Mouse (Mus musculus): ENCODE data around the gene Crybb3.

Gene Crybb3
- long read RNA-seq, experiment 1, result 0 reads
- long read RNA-seq, experiment 2, result 0 reads

DNA sequence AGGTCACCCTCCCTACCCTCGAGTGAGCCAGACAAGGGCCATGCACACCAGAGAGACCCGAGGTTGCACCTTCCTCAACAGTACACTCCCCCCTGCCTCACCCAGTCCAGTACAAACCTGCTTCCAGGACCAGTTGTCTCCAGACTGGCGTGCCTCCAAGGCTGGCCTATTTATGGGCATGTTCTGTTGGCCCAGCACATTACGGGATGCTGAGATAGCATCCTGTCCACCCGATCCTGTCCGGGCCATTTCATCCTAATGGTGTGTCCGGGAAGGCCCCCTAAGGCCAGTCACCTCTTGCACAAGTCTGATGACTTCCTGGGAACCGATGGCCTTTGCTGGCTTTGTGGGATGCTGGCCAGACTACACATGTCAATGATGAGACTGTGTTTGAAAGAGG lies at the start of gene Crybb3:
Gene Crybb3 (minus strand): TSS at position 146 of the 400 bp plus-strand sequence.
- intact Hi-C loops (cut with DNase I), result no loop called here

DNA sequence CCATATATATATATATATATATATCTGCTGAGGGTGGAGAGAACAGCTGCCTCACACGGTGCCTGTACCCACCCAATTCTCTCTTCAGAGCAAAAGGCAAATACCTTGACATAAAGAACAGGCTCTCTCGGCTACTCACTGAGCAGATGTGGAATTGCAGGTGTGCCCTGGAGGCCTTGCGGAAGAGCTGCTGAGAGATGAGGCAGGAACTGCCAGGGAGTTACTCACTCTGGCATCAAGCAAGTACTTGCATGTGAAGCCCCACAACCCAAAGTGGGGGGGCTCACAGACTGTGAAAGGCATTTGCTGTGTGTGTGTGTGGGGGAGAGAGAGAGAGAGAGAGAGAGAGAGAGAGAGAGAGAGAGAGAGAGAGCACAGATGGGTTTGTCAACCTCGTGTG lies 47.0 kb upstream of the Crybb3 start:
- intact Hi-C loops (cut with DNase I), result no loop called here

DNA sequence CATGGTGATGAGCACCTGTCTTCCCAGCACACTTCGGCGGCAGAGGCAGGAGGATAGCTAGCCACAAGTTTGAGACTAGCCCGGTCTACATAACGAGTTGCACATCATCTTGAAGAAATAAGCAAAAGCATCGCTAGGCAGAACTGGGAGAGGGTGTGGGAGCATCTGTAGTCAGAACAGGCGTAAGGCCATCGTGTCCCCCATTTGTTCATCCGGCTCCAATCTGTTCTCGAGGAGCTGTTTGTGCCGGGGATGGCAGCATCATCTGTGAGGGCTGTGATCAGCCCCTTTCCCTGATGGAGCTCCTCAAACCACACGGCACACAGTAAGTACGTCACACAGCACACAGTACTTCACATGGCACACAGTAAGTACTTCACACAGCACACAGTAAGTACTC lies 45.1 kb upstream of the Crybb3 start:
- intact Hi-C loops (cut with DNase I), result no loop called here

DNA sequence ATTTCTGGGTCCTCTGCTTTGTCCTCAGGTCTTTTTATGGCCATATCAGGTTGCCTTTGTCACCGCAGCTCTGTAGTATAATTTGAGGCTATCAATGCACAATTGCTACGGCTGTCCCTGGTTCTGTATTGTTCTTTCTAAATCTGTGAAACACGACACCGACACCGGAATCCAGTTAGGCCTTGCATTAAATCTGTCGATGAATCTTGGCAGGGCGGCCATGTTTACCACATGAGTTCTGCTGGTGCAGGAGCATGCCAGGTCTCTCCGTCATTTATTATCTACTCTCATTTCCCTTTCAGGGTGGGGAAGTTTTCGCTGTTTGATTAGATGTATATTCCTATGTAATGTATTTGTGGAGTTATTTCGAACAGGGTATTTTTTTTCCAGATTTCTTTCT lies 42.3 kb upstream of the Crybb3 start:
- intact Hi-C loops (cut with DNase I), result no loop called here

DNA sequence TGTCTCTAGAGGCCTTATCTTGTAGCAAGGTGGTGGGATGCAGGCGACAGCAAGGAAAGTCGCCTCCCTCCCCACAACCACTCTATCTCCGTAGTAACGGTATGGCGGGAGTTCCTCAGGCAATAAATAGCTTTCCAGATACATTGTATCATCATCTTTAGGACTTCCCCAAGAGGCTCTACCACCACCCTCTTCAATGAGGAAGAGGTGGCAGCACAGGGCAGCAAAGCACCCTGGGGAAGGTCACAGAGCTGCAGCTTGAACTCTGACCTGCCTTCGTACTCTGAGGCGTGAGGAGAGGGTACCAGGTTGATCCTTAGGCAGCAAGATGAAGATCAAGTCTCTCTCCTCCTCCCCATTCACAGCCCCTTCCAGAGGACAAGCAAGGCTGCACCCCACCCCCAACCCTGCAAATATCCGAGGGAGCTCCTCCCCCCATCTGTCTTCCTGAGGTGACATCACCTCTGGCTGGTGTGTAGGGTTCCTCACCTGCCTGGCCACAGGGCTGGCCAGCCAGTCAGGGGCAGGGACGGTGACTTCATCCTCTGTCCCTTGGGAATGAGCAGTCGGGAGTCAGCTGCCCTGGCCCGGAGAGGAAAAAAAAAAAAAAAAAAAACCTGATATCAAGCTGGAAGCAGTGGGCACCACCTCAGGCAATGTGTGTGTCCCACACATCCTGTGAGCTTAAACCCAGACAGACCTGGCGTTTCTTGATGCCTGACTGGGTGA lies 41.1 kb upstream of the Crybb3 start:
- intact Hi-C loops (cut with DNase I), result no loop called here

DNA sequence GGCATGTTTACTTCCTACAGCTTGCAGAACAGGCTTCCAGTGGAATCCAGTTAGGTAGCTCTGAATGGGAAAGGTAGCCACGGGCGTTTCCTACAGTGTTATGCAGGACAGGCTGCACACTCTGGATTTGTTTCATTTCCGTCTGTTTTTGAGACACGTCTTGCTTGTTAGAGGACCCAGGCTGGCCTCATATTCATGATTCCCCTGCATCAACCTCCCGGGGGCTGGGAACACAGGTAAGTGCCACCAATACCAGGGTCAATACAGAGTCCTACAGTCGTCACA lies 40.1 kb upstream of the Crybb3 start:
- intact Hi-C loops (cut with DNase I), result no loop called here

DNA sequence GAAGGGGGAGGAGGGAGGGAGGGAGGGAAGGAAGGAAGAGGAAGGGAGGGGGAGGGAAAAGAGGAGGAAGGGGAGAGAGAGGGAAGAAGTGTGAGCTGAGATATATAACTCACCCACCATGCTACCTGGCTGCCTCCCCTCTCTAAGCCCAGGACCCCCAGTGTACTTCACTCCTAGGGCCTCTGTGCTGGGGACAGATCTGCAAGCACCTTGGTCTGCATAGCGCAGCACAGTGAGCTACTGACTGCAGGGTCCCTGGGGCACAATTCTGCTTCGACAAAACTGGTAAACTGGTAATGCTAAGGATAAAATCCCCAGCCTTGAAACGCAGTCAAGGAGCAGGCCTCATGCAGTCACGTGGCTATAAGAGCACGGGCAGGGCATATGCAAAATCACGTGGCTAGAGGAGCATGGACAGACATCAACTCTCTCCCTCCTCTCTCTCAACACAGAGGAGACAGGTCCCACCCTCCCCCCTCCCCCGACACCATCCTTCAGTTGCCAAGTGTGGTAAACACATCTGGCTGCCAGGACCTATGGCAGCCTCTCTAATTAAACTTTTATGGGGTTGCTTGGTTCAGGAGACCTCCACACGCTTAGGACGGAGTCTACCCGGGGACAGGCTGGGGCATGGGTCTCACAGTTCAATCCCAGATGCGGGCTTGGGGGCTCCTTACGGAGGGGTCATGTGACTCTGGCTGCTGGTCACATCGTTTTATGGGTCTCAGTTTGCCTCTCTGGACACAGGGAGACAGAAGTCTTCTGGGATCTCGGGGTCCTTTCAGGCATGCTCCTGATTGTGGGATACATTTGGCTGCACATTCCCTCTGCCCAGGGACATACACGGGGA lies 39.6 kb upstream of the Crybb3 start:
- intact Hi-C loops (cut with DNase I), result no loop called here

DNA sequence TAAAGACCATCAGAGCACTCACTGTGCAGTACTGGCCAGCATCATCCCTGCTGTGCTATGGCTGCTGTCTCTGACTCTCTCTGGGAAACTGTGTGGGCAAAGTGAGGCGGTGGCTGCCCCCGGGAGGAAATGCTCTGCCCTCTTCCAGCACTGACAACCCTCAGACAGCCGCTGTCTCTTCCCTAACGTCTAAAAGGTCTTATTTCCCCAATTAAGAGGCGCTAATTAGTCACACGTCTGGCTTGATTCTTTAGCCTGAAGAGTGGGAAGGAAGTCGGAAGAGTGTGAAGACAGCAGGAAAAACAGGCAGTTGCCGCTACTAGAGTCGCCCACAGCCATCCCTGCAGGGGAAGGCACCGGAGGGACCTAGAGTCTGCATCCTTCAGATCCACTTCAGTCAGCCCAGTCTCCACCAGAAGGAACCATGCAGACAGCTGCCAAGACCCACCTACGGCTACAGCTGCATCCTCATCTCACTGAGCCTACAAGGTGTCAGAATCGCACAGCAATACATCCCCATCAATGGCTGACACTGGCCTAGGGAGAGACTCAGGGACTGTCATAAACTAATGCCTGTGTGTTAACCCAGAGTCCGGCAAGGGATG lies 38.6 kb upstream of the Crybb3 start:
- intact Hi-C loops (cut with DNase I), result no loop called here

DNA sequence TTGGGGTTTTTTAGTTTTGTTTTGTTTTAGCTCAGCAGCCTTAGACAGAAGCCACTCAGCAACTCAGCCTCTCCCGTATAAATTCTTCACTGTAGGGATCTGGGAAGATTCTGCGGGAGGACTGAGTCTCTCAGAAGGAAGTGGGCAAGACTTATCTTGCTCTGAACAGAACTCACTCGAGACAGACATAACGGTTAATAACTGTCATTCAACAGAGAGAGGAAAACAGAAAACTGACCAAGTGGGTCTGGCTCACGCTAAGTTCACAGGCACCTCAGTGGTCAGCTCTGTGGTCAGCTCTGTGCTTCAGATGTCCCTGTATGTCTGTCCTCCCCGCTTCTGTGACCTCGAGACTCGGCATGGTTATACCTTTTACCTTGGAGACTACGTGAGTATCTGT lies 37.9 kb upstream of the Crybb3 start:
- intact Hi-C loops (cut with DNase I), result no loop called here

DNA sequence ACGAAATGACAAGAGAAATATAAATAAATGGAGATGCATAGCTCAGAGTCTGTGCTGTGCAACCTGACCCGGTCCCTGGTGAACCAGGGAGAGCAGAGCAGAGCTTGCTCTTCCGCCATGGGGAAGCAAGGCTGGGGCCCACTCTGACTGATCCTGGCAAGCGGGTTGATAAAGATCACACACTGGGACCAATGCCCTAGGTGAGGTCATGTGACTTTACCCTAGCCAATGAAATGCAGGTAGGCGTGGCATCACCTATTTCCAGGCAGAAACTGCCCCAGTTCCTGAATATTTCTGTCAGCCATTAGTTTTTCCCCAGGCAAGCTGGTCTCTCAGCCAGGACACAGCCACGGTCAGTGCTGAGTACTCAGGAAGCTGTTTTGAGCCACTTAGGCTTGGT lies 37.3 kb upstream of the Crybb3 start:
- intact Hi-C loops (cut with DNase I), result no loop called here

DNA sequence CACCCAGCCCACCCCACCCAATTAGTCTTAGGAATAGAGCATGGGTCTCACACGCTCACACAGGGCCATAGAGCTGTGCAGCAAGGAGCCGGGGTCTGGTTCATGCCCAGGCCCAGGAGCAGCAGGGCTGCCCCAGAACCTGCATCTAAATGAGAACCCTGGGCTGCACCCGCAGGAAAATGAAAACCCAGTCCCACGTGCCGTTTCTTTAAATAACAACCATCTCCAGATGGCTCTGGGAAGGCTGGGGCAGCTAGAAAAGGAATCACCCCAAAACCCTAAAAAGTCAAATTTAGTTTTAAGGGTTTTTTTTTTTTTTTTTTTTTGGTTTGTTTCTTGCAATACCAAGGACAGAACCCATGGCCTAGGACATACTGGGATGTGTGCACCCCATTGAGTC lies 36.0 kb upstream of the Crybb3 start:
- intact Hi-C loops (cut with DNase I), result no loop called here

DNA sequence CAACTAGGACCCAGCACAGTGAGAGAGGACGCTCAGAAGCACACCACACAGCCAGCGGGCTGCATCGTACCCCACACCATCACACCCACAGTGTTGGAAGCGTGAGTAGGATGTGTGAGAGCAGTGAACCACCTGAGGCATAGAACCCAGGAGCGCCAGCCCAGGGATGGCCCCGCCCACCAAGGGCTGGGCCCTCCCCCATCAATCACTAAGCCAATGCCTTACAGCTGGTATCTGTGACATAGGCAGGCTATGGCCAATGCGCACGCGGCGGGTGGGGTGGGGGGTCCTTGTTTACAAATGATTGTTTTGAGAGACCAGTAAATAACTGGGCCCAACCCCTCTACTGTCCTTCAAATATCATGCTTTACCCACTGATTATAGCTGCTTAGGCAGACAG lies 34.5 kb upstream of the Crybb3 start:
- intact Hi-C loops (cut with DNase I), result no loop called here

DNA sequence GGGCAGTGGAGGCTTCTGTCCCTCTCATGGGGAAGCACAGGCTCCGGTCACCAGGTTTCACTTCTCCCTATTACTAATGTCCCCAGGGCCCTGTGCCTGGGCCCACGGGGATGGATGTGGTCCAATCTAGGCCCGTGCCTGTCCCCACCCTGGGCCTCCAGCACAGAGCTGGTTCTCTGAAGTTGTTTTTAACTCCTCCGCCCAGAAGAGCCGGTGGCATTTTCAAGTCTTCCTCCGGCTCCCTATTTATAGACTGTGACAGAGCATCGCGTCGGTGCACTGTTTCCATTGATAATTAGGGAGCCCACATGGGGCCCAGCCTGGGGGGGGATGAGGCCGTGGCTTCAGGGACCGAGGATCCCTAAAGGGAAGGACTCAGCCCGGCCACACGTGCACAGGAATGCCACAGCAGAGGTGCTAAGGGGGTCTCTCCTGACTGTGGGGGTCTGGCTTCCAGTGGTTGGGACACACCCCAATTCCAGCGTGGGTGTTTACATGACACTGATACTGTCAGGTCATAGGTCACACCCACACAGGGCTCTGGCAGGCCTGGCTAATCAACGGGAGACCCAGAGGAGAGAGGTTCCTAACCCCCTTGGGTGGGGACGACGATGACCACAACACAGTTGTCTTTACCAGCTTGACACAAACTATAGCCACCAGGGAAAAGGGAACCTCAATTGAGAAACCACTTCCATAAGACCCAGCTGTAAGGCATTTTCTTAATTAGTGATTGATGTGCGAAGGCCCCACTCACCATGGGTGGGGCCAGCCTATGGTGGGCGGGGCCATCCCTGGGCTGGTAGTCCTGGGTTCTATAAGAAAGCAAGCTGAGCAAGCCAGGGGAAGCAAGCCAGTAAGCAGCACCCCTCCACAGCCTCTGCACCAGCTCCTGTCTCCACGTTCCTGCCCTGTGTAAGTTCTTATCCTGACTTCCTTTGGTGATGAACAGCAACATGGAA lies 33.2 kb upstream of the Crybb3 start:
- intact Hi-C loops (cut with DNase I), result no loop called here

DNA sequence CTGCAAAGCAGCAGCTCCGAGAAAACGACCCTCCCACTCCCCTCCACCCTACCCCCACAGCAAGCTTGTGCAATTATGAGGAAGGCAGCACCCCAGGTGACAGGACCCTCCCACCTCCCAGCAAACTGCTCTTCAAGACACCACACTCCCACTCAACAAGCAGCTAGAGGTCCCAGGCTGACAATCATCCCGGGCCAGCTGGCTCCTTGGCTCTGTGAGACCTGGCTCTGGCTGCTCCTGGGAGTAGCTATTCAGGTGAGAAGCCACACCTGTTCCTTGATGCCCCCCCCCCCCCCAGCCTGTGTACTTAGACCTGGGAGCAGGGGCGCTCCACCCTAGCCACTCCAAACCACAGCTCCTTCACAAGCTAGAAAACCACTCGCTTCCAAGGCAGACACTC lies 31.7 kb upstream of the Crybb3 start:
- intact Hi-C loops (cut with DNase I), result no loop called here

DNA sequence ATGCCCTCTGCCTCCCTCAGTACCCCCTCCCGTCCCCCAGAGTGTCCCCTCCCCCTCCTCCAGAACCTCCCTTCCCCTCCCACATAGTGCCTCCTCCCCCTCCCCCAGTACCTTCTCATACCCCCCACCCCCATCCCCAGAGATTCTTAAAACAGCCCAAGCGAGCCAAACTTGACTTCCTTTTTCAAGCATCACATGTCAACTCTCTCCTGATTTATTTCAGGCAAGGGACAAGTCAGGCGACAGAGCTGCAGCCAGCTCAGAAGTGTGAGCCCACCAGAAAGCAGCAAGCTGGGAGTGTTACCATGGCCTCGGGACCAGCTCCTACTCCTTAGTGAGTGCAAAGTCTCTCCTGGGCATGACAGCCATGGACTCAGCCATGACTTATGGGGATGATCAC lies 30.0 kb upstream of the Crybb3 start:
- intact Hi-C loops (cut with DNase I), result no loop called here

DNA sequence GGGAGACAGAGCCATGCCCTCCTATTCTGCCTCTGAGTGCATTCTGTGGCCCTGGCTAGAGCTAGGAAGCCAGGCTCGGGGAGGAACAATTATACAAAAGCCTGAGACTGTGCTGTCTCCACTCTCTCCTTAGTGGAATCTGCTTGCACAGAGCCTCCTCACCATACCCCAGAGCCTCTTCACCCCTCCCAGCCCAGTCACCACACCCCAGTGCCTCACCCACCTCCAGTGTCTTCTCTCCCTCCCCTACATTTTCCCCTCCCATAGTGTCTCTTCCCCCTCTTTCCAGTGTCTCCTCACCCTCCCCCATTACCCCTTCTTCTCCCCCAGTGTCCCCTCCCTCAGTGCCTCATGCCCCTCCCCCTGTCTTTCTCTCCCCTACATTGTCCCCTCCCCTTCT lies 29.5 kb upstream of the Crybb3 start:
- intact Hi-C loops (cut with DNase I), result no loop called here

DNA sequence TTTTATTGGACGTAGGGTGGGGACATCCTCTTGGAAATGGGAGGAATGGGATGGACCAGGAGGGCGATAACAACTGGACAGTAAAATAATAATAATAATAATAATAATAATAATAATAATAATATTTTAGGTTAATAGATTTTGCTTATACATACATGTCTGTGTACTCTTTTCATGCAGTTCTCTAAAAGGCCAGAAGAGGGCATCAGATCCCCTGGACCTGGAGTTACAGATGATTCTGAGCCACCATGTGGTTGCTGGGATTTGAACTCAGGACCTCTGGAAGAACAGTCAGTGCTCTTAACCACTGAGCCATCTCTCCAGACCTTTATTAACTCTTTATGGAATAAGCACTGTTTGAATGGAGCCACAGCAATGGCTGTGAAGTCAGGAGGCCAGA lies 28.3 kb upstream of the Crybb3 start:
- intact Hi-C loops (cut with DNase I), result loop anchor here (2.0 kb wide), 1 partner anchor 45 kb away; no protein-coding TSS in a partner anchor

DNA sequence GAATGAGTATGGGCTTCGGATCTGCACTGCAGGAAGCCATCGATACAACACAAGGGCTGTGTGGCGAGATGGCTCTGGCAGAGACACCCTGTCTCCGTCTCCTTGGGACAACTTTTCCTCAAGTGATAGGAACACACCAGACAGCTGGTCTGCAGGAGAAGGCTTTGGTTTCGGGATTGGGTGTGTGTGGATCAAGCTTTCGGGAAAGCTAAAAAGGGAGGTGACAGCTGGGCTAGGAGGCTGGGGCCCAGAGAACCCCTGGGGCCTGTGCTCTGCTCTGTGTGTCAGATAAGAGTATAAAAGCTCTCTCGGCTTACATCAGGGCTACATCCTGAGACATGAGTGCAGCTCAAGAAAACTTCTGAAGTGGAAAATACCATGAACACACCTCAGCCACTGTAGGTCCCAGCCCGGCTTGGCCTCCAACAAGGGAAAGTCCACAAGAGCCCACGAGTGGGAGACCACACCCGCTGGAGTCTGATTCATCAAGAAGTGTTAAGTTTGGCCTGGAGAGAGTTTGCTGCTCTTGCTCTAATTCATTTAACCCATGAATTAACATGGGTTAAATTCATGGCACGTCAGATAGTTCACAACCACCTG lies 26.9 kb upstream of the Crybb3 start:
- intact Hi-C loops (cut with DNase I), result loop anchor here (2.0 kb wide), 1 partner anchor 47 kb away; no protein-coding TSS in a partner anchor

DNA sequence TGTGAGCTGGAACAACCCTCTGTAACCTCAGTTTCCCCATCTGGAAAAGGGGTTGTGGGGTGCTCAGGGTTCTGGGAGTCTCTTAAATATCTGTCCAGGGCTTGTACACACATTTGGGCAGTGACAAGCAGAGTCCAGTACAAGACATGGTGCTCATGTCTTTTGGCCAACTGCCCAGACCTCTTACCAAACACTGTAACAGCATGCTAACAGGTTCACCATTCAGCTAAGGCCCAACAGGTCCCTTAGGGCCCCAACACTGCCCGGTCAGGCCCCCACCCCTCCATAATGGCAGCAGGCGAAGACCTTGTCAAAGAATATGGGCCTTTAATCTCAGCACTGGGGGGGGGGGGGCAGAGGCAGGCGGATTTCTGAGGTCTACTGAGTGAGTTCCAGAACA lies 26.3 kb upstream of the Crybb3 start:
- intact Hi-C loops (cut with DNase I), result loop anchor here (2.0 kb wide), 1 partner anchor 47 kb away; no protein-coding TSS in a partner anchor

DNA sequence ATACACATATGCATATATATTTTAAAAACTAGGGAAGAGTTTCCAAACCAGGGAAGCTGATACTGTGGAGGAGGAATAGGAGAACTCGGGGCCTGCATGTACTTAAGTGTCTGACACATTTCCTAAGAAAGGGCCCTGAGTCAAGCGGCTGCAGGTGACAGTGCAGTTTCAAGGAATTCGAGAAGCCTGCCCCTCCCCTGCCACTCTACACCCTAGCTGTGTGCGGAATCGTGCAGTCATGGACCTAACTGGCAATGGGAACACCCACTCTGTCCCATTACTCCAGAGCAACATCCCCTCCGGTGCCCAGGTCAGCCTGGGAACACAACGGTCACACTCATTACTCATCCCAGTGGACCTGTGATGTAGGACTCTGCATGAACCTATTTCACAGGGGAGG lies 25.2 kb upstream of the Crybb3 start:
- intact Hi-C loops (cut with DNase I), result no loop called here

DNA sequence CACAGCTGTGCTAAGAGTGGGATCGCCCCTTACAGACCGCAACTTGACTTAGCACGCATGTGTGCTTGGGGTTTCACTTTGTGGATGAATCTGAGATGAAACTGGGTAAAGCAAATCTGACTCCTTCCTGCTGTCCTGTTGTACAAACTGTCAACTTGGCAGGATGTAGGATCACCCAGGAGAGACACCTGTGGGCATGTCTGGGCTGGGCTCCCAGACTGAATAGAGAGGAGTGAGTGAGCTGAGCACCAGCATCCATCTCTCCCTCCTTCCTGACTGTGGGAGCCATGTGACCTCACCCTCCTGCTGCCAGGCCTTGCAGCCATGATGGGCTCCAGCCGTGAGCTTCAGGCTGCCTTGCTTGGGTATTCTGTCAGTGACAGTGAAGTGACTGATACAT lies 24.1 kb upstream of the Crybb3 start:
- intact Hi-C loops (cut with DNase I), result no loop called here

Measured in adrenal gland (tissue).